Mouse (Mus musculus) adipocyte (in vitro differentiated cells): ENCODE results near the gene Tmco1.
A peak's percentile ranks its signal among the peaks of the same experiment; 100 is the strongest.

Source experiments
- DNase-seq: peaks from one replicate; pipeline ENCODE4 v3.0.0-alpha.2; 2016; ENCODE audit warnings: low spot score

Tmco1 gene

DNA sequence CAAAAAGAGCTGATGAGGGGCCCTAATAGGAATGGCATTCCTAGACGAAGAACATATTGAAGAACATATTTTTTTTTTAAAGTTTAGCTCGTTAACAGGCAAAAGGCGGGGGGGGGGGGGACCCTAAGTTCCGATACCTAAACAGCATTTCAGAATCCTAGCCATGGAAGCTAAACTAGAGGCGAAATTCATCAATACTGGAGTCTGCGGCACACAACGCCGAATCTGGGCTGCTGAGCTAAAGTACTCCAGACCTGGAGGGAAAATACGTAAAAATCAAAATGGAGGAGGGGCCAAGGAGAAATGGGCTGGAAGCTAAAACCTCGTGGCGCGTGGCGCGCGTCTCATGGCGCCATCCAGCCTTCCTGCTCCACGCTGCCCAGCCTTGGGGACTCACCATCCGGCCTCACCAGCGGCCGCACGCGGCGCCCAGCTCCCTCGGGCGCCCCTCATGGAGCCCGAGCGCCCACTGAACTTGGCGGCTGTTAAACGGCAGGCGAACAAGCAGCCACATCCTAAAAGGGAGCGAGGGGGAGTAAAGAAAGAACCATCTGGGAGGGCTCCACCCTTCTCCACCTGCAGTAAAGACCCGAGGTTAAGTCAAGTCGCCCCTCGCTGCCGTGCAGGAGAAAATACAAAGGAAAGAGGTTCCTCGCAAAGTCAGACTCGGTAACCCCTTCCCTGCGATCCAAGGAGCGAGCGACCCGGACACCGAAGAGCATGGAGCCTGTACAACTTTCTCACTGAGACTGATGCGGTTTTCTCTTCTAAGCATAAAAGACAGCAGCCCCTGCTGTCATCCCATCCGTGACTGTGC, 24.5 kb upstream of the Tmco1 start:
- peak; percentile 58 for DNase-seq

DNA sequence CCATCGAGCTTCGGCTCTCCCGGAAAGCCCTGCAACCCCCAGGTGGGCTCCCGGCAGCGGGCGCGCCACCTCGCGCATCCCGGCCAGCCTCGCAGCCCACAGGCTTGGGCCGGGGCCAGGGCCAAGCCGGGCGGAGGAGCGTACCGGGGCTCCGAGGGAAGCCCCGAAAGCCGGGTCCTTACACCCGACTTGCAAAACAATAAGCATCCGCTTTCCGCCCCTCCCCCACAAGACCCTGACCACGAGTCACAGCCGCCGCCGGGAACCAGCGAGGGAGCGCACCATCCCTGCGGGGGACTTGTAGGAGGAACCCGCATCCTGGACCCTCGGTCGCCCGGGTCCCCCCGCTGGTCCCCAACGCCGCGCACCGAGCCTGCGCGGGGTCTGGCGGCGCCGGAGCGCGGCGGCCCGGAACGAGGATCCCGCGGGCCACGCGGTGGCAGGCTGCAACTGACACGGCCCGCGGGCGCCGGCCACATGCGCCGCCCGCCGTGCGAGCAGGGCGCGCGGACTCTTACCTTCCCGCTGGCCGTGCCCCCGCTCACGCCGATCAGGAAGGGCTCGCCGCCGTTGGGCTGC, 23.8 kb upstream of the Tmco1 start:
- DNase-seq, result peak; percentile 40

DNA sequence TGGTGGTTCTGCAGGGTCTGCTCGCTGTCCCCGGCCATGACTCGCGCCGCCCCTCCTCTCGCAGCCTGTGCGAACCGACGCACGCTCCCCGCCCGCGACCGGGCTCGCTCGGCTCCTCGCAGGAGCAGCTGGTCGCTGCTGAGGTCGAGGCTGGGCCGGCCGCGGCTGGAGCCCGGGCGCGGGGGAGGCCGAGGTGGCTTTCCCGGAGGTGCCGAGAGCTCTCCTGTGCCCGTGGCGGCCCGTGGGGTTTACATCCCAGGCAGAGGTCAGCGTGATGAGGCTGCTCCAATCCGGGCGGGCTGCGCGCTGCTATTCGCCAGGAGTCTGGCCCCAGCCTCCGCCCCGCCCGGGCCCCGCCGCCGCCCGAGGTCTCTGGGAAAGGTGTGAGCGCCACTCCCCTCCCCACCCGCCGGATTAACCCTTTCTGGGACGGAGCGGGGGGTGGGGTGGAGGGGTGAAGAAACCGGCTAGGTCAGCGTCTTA, 23.3 kb upstream of the Tmco1 start:
- DNase-seq, result peak; percentile 71

DNA sequence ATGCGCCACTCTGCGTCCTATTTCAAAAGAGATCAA, 23.0 kb upstream of the Tmco1 start, which contains the start of gene Uck2:
Uck2 (minus strand) TSS at position 1 of the 36 bp plus-strand sequence.
- no peak for DNase-seq

DNA sequence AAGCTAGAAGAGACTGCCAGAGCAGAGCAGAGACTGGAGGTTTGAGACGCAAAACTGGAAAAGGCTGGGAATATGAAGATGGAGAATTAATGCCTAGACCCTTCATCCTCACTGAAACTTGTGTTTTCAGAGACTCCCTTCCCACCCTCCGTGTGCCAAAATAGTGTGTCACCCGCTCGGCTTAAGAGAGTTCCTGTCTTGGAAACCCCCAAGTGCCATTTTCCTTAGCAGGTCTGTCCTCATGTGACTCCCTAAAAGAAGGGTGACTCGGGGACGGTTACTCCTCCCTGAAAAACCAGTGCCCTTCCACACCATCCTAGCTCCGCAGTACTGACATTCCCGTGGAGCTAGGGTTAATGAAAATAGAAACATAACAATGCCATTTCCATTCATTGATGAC, 22.8 kb upstream of the Tmco1 start:
- DNase-seq, result no peak

DNA sequence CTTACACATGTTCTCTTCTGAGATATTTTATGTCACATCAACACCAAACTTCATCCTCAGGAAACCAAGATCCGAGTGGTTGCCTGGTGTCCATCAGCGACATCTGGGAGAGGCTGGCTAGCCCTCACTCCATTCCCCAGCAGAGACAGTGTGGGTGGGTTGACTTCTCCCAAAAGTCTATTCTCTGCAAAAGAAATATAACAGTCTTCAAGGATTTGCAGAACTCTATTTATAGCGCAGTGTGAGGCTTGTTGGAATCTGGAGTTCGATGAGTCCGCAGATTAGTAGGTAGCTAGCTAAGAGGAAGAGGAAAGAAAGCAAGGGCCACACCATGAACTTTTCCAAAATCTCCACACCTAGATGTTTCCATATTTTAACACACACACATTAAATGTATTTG, 21.0 kb upstream of the Tmco1 start:
- DNase-seq, result no peak

DNA sequence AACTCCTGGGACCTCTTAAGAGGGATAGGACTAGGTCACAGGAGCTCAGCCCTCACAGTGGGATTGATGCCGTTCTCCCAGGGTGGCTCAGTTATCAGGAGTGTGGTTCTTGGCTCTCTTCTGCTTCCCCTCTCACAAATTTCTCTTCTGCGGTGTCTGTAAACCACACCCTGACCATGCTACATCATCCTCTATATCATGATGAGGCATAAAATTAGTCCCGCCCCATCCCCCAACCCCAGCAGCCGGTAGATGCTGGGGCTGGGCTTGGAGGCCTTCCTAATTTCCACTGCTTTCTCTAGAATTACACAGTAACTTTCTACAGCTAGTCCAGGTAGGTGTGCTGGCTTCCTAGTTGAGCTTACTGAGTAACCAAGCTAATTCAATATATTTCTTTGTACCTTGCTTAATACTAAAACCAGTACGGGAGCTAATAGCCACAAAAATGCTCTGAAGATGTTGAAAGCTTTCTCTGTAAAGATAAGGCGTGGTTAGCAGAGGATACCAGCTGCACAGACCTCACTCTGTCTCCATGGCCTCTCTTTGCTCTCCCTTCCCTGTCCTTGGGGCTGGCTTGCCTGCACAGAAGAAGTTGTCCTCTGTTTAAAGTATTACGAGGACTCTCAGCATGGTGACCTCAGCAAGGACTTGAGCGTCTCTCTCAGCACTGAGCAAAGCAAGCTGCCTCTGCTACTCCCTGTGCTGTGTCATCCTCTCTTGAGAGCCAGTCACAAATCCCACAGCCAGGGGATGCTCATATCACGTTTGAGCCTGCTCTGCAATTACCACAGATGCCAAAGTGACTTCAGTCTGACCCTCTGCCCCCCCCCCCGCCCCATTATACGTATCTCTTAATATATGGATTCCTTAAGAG, 19.3 kb upstream of the Tmco1 start:
- DNase-seq, result no peak

DNA sequence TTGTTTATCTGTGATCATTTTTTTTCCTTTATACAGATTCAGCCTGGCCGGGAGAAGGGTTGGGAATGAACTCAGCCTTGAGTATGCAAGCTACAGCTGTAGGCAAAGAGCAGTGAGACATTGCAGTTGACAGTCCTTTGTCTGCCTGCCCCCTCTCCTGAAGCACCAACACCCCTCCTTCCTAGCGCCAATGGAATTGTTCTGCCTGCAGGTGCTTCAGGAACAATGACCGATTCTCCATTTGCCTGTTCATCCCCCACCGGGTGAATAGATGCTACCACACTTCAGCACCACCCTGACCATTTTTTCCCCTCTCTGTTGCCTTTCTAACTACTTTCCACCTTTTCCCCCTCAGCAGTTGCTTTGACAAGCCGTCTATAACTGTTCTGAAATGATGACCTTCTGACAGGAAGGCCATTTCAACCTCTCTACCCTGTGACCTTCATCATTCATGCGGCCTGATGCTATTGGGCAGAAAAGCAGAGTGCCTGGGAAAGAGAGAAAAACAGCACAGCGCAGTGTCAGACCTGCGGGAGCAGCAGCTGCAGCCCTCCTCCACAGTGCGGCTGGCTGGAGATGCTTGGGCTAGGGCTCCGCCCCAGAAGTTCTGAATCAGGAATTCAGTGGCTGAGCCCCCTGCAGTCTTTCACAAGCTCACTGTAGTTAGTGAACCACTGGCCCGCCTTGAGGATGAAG, 18.5 kb upstream of the Tmco1 start:
- no peak for DNase-seq

DNA sequence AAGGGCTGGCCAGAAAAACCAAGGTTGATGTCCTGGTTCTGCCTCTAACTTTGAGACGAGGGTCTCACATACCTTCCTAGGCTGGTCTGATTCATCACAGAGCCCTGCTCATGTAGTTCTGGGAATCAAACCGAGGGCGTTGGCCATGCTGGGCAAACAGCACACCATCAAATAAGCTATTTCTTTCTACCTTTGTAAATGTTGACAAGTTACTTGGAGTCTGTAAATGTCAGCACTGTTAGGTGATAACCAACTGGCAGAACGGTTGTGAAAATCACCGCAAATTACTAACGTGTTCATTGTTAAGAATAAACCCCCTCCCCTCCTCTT, 17.9 kb upstream of the Tmco1 start:
- DNase-seq, result no peak

DNA sequence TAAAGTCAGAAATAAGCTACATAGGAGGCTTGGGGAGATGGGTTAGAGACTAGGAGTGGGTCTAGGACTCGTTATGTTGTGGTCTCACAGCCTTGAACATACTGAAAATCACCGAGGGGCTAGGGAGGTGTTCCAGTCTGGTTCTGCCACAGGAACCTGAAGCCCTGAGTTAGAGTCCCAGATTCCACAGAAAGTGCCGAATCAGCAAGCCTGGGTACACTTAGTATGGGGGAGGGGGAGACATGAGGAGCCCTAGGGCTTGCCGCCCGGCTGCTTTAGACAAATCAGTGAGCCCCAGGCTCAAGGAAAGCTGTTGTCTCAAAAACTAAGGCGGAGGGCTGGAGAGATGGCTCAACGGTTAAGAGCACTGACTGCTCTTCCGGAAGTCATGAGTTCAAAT, 16.6 kb upstream of the Tmco1 start:
- DNase-seq, result no peak

DNA sequence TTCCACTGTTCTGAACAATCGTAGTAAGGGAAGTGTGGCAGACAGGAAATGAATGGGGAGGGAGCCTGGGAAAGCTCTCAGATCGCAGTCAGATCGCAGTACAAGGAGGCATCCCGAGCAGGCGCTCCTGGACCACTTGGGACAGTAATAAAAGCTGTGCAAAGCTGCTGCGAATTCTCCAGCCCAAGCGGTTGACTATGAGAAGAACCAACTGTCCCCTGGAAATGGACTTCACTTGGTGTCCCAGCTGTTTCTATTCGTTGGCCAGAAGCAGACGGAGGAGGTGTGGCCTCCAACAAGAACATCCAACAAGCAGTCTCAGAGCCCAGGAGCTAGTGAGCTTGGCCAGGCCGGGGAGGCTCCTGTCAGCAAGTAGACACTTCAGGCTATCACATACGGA, 15.7 kb upstream of the Tmco1 start:
- no peak for DNase-seq

DNA sequence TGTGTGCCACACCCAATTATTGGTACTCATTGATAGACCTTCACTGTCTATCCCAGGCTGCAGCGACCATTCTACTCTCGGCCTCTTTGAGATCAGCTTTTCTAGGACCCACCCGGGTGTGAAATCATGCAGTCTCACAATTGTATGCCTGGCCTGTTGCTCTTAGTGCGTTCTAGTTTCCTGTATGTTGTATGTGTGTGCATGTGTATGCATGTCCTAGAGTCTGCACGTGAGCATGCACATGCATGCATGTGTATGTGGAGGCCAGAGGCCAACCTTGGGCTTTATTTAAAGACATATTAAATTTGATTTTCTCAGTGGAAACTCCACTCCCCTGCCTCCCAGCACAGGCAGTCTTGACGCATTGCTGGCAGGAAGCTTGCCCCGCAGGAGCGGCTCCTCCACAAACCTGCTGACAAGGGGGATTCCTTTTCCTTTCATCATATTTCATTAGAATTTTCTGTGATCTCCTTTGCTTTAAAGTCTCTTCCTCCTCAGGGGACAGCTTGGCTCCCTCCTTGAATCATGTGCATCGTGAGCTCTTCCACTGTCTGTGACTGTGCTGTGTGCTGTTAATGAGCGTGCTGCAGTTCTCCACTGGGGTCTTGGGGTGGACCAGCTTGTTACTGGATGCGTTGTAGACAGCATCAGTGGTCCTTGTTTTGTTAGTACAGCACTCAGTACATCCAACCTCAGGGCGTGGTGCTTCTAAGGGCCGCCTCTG, 12.3 kb upstream of the Tmco1 start:
- DNase-seq, result no peak

DNA sequence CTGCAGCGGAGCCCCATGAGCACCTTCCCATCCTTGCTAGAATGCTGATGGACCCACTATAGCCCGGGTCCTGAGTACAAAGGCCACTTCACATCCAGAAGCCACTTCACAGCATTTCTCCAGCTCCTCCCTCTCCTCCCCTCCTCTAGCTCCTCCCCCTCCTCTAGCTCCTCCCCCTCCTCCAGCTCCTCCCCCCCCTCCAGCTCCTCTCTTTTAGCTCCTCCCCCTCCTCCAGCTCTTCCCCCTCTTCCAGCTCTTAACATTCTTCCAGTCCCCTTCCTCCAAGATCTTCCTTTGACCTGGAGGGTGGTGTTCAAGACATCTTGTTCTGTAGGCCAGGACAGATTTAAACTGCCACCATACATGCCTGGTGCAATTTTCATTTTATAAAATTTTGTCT, 8.1 kb upstream of the Tmco1 start:
- DNase-seq, result no peak

DNA sequence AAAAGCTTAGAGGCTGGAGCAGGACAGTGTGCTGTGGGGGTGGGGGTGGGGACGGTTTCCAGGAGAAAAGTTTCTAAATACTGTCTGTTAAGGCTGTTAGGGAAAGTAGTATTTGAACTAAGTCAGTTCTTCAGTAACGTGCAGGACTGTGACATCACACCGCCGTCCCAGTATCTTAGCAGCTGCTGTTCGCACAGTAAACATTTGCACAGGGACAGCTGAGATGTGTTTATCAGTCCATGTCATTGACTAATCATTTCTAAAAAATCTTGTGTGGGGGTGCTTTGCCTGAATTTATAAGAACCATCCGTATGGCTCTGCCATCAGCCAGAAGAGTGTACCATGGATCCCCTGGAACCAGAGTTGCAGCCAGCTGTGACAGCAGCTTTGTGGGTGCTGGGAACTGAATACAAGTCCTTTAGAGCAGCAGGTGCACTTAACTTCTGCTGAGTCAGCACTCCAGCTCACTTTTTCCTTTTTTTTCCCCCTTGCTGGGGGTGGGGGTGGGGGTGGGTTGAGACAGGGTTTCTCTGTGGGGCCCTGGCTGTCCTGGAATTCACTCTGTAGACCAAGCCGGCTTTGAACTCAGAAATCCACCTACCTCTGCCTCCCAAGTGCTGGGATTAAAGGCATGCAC, 2.6 kb upstream of the Tmco1 start:
- DNase-seq, result no peak

DNA sequence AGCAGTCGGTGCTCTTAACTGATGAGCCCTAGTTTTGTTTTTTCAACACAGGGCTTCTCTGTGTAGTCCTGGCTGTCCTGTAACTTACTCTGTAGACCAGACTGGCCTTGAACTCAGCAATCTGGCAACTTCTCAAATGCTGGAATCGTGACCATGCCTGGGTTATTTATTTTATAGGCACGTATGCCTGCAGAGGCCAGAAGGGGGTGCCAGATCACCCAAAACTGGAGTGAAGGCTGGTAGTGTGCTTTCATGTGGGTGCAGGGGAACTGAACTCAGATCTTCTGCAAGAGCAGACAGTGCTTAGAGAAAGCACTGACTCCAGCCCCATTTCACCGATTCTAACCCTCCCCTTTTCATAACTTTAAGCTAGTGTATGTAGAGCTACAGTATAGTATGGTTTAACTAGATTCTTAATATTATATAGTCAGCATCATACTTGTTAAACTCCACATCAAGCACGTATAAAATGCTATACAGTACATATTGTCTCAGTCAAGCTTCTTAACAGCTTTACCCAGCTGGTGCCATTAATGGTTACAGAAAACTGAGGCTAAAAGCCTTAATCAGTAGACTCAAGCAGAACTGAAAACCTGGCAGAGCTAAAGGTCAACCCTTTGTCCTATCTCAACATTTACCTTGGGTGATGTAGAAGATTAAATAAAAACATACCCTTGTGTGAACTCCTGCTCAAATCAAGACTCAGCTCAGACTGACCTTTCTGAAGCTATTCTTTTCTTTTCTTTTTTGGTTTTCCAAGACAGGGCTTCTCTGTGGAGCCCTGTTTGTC, 1.5 kb upstream of the Tmco1 start:
- peak; percentile 77 for DNase-seq

DNA sequence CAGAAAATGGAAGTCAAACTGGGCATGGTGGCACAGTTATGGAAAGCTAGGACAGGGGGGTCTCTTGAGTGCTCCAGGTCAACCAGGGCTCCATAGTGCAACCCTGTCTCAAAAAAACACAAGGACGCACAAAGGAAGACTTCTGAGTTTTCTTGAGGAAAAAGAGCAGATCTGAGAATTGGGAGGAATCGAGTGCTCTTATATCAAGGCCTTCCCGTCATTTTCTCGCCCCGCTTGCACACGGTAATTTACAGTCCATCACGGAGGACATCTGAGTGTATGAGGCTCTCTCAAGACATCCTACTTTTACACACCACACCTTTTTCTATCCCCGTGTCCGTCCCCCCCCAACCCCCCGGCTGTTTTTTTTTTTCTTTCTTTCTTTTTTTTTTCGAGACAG, 504 bp upstream of the Tmco1 start:
- DNase-seq, result no peak

DNA sequence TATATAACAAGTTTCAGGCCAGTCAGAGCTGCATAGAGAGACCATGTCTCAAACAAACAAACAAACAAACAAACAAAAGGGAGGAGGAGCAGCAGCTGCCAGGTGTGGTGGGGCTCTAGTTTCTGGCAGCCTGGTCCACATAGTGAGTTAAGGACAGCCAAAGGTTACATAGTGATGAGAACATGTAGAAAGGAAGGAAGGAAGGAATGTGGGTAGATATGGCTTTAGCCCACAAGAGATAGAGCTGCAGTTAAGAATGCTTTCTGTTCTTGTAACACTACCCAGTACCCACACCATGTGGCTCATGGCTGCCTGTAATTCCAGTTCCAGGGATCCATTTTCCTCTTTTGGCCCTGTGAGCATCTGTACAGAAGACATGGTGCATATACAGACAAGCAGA, 4.2 kb downstream of the Tmco1 start:
- DNase-seq, result no peak

DNA sequence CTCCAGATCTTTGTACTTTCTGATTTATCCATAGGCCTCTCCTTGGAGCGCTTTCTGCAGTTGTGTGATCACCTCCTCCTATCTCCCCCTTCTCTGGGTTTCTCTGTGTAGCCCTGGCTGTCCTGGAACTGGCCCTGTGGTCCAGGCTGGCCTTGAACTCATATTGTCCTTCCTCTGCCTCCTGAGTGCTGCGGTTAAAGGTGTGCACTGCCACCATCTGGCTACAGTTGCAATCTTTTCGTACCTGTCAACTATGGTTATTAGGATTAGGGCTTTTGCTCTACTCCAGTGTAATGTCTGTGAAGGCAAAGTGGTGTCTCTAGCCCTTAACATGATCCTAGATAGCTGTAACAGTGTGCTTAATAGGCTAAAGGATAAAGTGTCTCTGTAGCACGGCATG, 5.0 kb downstream of the Tmco1 start:
- no peak for DNase-seq

DNA sequence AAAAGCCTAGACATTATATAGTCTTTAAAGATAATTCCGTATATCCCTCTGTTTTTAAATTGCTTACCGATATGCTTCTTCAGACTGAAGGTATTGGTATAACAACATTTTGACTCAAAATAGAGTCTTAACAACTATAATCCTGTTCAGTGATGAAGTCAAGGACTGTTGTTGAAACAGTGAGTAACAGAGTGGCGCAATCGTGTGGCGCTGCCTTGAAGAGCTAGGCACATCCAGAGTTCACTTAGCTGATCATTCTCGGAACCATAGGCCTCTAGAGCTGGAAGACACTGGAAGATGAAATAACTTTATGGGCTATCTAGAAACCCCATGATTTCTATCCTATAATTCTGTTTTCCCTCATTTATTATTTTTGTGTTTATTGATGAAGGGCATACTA, 13.5 kb downstream of the Tmco1 start:
- DNase-seq, result no peak

DNA sequence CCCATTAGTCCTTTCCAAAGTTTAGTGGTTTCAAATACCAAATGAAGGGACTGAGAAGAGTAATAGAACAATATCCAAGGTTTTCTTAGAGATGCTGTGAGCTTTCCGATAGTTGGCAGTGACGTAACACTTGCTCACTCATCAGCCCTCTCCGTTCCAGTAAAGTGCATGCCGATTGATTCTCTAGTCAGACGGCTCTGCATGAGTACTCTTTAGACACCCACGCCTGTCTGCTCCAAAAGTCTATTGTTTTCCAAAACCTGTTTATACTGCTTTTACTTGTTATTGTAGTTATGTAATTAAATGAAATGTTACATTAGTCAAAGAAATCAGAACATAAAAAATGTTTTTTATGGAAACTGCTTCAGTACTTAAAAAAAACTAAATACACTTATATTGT, 20.6 kb downstream of the Tmco1 start:
- no peak for DNase-seq

DNA sequence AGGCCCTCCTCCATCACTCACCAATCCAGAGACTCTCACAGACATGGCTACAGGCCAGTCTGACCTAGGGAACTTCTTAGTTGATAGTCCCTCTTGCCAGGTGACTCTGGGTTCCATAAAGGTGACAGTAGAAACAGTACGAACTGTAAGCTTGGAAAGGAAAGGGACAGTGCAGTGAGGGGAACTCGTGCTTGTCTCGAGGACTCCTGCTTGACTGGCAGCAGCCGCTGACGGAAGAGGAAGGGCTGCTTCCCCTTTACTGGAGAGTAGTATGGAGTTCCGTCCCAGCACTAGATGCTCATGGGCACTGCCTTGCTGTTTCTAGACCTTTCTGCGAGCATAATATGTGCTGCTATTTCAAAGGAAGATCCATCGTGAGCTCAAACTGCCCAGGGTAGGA, 22.9 kb downstream of the Tmco1 start:
- no peak for DNase-seq
